Mouse (Mus musculus) liver, adult 2 months (tissue): ENCODE measurements at regions not wholly inside any gene's neighbourhood (a gene's known extent, or its start where the extent isn't known, plus 50 kb on each side); places are given as distances from the start of the nearest gene placed in this dataset.

ENCODE experiments used
- DNase-seq: peaks from one replicate; pipeline ENCODE4 v3.0.0-alpha.2; 2011; ENCODE audit warnings: low read depth, low spot score; ENCODE audit errors: extremely low read depth
- H3K27ac ChIP-seq: fragments of 200-500 bp; replicated peaks from 2 replicates; pipeline ENCODE4 v1.5.1; 2012; ENCODE audit warnings: low read depth, mild to moderate bottlenecking, control low read depth, inconsistent platforms, low read length; ENCODE audit not compliant: insufficient read depth
- H3K27me3 ChIP-seq: fragments of 200-500 bp; 2 replicates; pipeline ENCODE4 v1.6.1; 2012; ENCODE audit warnings: mild to moderate bottlenecking, moderate library complexity, low read length, inconsistent platforms; ENCODE audit not compliant: control insufficient read depth, insufficient read depth
- H3K36me3 ChIP-seq: fragments of 200-500 bp; 2 replicates; pipeline ENCODE4 v1.6.1; 2012; ENCODE audit warnings: low read length, inconsistent platforms; ENCODE audit not compliant: control insufficient read depth, insufficient read depth
- H3K4me1 ChIP-seq: fragments of 200-500 bp; 2 replicates; pipeline ENCODE4 v1.6.1; 2011; ENCODE audit warnings: low read length; ENCODE audit not compliant: control insufficient read depth, insufficient read depth
- H3K4me3 ChIP-seq: fragments of 200-500 bp; 2 replicates; pipeline ENCODE4 v1.5.1; 2011; ENCODE audit warnings: low read depth, mild to moderate bottlenecking, control low read depth, low read length, moderate library complexity; ENCODE audit not compliant: insufficient read depth
- H3K79me2 ChIP-seq: fragments of 200-500 bp; 2 replicates; pipeline ENCODE4 v1.6.1; 2012; ENCODE audit warnings: inconsistent platforms, mild to moderate bottlenecking, low read length, moderate library complexity; ENCODE audit not compliant: control insufficient read depth, insufficient read depth
- H3K9ac ChIP-seq: fragments of 200-500 bp; 2 replicates; pipeline ENCODE4 v1.6.1; 2012; ENCODE audit warnings: low read depth, mild to moderate bottlenecking, control low read depth, inconsistent platforms, low read length
- CTCF ChIP-seq: fragments of 200-500 bp; IDR thresholded peaks from 2 replicates; pipeline ENCODE4 v1.5.1; 2011; ENCODE audit warnings: low read depth, low read length, control low read depth
- POLR2A ChIP-seq: fragments of 200-500 bp; IDR thresholded peaks from 2 replicates; pipeline ENCODE4 v1.6.1; 2011; ENCODE audit warnings: low read length, control low read depth; ENCODE audit not compliant: insufficient read depth; ENCODE audit errors: extremely low read depth
- WGBS: fragments of 180-500 bp; shearing (Covaris S2); methylation state at CpG from one replicate; pipeline ENCODE4 v1.1.7; 2018; 5-methylcytosine and 5-hydroxymethylcytosine counted together

- no peak for TF ChIP-seq POLR2A
- TF ChIP-seq CTCF = no peak
- Histone ChIP-seq H3K27ac (no peak overlapping the region), H3K4me1 (peaks cover 3% of the 10 kb centered on the region), H3K27me3 (no peaks in the 10 kb centered on the region), H3K9ac (no peak overlapping the region), H3K4me3 (no peak overlapping the region), H3K36me3 (no peaks in the 10 kb centered on the region), H3K79me2 (no peaks in the 10 kb centered on the region)
- no peak for DNase-seq
- 83% methylated on average over 2 of the region's 2 CpGs for WGBS
Measured at GRCm38 (mm10) chr13:101552451-101552850, 215.6 kb downstream of the Pik3r1 start.

- Histone ChIP-seq H3K36me3 (no peaks in the 10 kb centered on the region), H3K27ac (no peak overlapping the region), H3K79me2 (no peaks in the 10 kb centered on the region), H3K27me3 (no peaks in the 10 kb centered on the region), H3K4me3 (no peak overlapping the region), H3K4me1 (peaks cover 3% of the 10 kb centered on the region), H3K9ac (no peak overlapping the region)
- WGBS = 98% methylated on average over 6 of the region's 6 CpGs
- DNase-seq = no peak
- no peak for TF ChIP-seq CTCF
- no peak for TF ChIP-seq POLR2A
Measured at GRCm38 (mm10) chr13:101551068-101551467, 216.9 kb downstream of the Pik3r1 start.

- H3K36me3 ChIP-seq = no peaks in the 10 kb centered on the region
- H3K27me3 ChIP-seq = no peaks in the 10 kb centered on the region
- H3K4me3 ChIP-seq = no peak overlapping the region
- H3K4me1 ChIP-seq = peaks cover 2% of the 10 kb centered on the region
- H3K9ac ChIP-seq = no peak overlapping the region
- no peak overlapping the region for H3K27ac ChIP-seq
- no peaks in the 10 kb centered on the region for H3K79me2 ChIP-seq
- TF ChIP-seq CTCF = no peak
- TF ChIP-seq POLR2A = no peak
- WGBS = 92% methylated on average over 5 of the region's 5 CpGs
- DNase-seq = no peak
Measured at GRCm38 (mm10) chr13:101550526-101550925, 217.5 kb downstream of the Pik3r1 start.

DNA sequence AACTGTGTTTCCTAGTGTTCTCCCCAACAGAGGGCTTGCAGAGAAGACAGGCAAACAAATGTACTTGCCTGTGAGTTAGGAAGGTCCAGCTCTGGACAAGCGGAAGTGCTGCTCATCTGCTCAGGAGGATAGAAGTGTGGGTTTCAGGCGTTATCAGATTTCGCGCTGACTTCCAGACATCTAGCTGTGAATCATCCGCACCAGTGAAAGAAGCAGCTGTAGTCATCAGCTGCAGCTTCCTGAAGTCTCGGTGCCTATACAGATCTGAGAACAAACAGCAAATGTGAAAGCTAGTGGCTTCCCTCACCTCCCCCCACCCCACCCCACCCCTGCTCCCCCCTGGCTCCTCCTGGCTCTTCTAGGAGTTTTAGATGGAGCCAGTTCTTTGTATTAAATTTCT lies 220.1 kb downstream of the Pik3r1 start:
- Histone ChIP-seq H3K27me3 (no peaks in the 10 kb centered on the region), H3K27ac (no peak overlapping the region), H3K9ac (no peak overlapping the region), H3K4me1 (no peaks in the 10 kb centered on the region), H3K79me2 (no peaks in the 10 kb centered on the region), H3K4me3 (no peak overlapping the region), H3K36me3 (no peaks in the 10 kb centered on the region)
- WGBS = 58% methylated on average over 6 of the region's 6 CpGs
- DNase-seq = no peak
- no peak for TF ChIP-seq CTCF
- no peak for TF ChIP-seq POLR2A

DNA sequence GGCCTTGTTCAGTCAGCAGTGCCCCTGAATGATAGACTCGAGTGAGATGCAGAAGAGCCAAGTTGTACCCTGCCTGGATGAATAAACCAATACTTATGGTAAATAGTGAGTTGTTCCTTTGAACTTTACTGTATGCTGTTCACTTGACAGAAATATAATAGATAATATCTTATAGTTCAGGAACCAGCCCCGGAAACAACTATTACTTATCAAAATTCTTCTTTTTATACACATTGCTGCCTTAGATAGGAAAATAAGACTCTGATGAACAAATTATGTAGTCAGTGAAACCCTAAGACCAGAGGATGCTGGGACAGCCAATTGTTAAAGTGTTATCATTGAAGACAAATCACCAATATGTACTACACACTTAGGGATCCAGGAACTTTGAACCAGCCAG lies 220.7 kb downstream of the Pik3r1 start:
- H3K27me3 ChIP-seq = no peaks in the 10 kb centered on the region
- no peak overlapping the region for H3K9ac ChIP-seq
- no peaks in the 10 kb centered on the region for H3K79me2 ChIP-seq
- no peak for DNase-seq
- TF ChIP-seq CTCF (no peak), POLR2A (no peak)
- 82% methylated on average over 2 of the region's 2 CpGs for whole genome bisulfite sequencing
- H3K27ac ChIP-seq = no peak overlapping the region
- no peak overlapping the region for H3K4me3 ChIP-seq
- no peaks in the 10 kb centered on the region for H3K4me1 ChIP-seq
- H3K36me3 ChIP-seq = no peaks in the 10 kb centered on the region

GRCm38 (mm10) chr13:101545344-101546181 lies 222.5 kb downstream of the Pik3r1 start:
- H3K27me3 ChIP-seq = no peaks in the 10 kb centered on the region
- H3K9ac ChIP-seq = no peak overlapping the region
- no peak overlapping the region for H3K27ac ChIP-seq
- no peak for DNase-seq
- H3K4me1 ChIP-seq = no peaks in the 10 kb centered on the region
- TF ChIP-seq POLR2A (no peak), CTCF (no peak)
- no peaks in the 10 kb centered on the region for H3K79me2 ChIP-seq
- no peak overlapping the region for H3K4me3 ChIP-seq
- no peaks in the 10 kb centered on the region for H3K36me3 ChIP-seq
- WGBS = 87% methylated on average over 6 of the region's 6 CpGs
